Mouse (Mus musculus) cortical plate, adult 2 months (tissue): ENCODE measurements around the gene Ndufa4l2.

Source experiments
- CTCF ChIP-seq: fragments of 200-500 bp; IDR thresholded peaks from 2 replicates; pipeline ENCODE4 v1.5.1; 2011; ENCODE audit warnings: mild to moderate bottlenecking, control low read depth, low read length; ENCODE audit not compliant: insufficient read depth; ENCODE audit errors: extremely low read depth
- POLR2A ChIP-seq: fragments of 200-500 bp; IDR thresholded peaks from 2 replicates; pipeline ENCODE4 v1.6.1; 2011; ENCODE audit warnings: mild to moderate bottlenecking, low read length, control low read depth; ENCODE audit not compliant: insufficient read depth; ENCODE audit errors: extremely low read depth

DNA sequence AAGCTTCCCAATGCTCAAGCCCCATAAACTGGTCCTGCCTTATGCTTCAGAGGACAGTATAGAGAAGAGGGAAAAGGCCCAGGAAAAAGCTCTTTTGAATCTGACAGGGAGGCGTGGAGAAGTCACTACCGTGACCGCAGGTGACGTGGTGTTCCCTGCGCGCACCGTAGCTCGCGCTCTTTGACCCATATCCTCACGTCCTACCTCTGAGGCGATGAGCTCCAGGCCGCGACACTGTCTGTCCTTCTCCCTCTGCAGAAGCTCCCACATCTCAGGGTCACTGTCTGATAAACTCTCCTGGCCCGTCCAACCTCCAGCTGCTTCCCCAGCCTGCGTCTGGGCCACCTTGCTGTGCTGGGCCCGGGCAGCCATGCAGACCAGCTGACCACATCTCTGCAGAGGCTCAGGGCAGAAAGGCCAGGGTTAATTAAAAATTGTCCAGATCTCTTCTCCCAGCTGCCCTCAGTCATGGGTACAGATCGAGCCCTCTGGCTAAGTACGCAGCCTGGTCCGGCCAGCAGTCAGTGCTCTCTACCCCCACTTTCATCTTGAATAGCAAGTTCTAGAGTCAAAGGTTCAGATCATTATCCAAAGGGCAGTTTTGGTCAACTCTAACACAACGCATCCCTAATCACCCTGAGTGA, 6.1 kb downstream of the Ndufa4l2 start:
- TF ChIP-seq CTCF, result no peak
- no peak for TF ChIP-seq POLR2A
